Mouse (Mus musculus) c-Kit-positive CD71-negative TER-119-negative erythroid progenitor cells, embryonic 14.5 days (primary cell): Measurements from ENCODE around the gene Fsd1.
"Not testable (repeated sequence)": the region's sequence is repeated elsewhere in the genome, so short reads cannot be mapped to it uniquely, and the experiment has no call there.

ENCODE experiments used
- DNase-seq: peaks from one replicate; pipeline ENCODE4 v3.0.0-alpha.2; 2013; ENCODE audit warnings: low read depth

Gene Fsd1

DNA sequence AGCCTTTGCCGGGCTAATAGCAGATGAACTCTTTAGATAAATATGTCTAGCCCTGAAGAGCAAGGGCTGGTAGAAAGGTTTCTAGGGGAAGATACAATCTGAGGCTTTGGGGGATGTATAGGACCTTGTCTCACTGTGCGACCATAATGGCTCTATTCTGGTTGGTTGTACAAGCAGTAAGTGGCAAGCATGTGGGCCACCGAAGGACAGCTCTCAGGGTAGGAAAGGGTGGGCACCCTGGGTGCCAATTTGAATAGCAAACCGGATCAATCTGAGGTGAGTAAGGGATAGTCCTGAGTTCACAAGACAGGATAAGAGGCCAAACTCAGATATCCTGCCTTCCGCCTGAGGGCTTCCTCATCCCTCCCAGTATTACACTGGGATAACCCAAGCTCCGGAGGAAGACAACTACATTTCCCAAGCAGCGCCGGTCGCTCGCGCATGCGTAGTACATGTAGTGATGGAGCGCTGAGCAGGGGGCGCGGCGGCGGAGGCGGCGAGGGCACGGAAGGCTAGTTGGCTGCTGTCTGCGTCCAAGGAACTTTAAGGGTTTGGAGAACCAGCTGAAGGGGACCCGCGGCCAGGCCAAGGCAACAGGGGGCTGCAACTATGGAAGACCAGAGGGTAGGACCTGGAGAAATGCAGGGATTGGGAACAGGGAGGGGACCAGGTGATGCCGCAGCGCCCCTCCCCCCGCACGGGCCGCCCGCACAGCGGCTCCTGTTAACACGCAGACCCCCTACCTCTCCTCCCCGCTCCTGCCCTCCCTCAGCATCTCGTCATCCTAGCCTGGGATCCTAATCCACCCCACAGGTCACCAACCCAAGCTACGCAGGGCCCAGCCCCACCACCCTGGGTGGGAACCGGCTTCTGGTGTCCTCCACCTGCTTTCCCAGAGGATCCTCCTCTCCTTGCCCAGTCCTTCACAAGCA, at the start of gene Fsd1:
Fsd1 (plus strand) TSS at position 480 of the 932 bp plus-strand sequence.
- DNase-seq = no peak

DNA sequence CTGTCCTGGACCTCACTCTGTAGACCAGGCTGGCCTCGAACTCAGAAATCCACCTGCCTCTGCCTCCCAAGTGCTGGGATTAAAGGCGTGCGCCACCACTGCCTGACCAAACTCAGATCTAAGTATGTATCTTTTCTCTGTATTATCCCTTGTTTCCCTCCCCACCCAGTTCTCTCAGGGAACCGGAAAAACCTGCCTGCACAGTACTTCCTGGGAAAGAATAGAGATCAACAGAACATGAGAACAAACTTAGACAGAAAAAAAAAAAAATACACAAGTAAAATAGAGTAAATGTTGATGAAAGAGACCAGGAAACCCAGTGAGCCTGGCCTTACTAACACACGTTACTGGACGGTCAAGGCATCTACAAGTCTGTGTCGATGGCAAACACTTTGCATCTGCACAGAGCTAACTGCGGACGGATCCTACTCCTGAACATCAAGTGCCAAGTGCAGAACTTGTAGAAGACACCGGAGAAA, 41.9 kb upstream of the Fsd1 start:
- not testable (repeated sequence) for DNase-seq

DNA sequence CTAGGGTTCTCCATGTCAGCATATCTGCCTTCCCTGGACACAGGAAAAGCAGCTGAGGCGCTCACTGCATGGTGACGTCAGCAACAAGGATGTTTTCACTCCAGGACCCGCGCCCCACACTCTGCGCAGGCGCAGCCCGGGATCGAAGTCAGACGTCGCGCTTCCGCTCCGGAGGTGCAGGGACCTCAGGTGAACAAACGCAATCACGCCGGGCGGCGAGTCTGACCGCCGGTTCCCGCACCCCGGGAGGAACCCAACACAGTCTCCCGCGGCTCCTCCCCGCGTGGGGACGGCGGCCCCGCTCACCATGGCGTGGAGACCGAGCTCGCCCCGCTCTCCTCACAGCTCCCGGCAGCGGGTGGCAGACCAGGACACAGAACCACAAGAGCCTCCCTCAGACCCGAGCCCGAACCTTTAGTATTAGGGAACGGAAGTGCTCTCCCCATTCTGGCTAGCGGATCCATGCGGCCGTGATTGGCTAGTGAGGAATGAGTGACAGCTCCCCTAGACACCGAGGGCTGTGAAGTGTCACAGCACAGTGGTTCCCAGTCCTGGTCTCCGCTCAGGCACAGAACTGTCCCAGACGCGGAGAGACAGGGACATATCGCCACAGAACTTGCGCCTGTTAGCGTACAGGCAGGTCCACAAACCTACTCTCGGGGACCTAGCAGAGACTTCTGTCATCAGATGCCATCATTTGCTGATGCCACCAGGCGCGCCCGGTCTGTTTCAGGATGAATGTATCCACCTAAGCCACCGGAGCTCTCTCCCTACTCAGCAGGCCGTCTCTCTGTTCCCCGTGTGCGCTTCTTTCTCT, 41.2 kb upstream of the Fsd1 start:
- peak; percentile 47 for DNase-seq

DNA sequence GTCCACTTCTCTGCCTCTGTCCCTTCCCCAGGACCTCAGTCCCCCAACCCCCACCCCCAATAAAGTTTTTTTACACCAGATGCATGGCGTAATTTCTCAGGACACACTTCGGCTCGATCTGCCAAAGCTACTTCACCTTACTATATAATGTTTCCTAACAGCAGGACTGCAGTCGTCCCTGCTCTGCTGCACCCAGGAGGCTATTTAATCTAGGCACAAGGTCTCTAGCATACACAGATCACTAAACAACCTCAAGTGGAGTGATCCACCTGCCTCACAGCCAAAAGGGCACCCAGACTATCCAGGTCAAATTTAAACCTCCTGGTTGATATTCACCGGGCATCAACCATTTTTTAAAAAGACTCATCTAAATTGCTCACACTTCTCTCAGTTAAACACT, 40.6 kb upstream of the Fsd1 start:
- no peak for DNase-seq

DNA sequence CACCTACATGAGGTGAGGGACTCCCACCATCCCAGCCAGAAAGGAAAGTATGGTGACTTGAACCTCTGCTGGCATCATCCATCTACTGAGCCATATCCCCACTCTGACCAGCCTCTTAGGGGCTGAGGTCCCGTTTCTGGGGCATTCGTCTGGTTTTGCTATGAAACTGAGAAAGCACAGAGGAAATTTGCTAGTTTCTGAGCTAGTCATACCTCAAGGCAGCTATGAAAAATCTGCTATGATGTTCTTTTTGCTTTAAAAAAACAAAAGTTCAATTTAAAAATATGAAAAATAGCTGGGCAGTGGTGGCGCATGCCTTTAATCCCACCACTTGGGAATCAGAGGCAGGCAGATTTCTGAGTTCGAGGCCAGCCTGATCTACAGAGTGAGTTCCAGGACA, 37.7 kb upstream of the Fsd1 start:
- no peak for DNase-seq

DNA sequence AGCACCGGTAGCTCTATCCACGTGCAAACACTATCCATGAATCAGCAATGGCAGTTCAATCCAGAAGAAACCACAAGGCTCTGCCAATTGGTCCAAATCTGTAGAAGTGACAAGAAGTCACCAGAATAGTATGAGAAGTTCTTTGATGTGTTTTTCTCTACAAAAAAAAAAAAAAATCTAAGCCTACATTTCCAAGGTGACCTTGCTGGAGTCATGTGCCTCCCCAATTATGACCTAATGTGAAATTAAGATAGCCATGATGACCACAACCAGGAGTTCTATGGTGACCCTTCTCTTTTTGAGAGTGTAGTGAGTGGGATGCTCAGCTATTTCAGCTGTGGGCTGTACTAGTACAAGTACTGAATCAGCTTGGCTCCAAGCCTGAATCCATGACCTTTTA, 36.9 kb upstream of the Fsd1 start, which contains the start of gene Zfp119b:
Zfp119b (minus strand) TSS at position 101 of the 400 bp plus-strand sequence.
- no peak for DNase-seq

DNA sequence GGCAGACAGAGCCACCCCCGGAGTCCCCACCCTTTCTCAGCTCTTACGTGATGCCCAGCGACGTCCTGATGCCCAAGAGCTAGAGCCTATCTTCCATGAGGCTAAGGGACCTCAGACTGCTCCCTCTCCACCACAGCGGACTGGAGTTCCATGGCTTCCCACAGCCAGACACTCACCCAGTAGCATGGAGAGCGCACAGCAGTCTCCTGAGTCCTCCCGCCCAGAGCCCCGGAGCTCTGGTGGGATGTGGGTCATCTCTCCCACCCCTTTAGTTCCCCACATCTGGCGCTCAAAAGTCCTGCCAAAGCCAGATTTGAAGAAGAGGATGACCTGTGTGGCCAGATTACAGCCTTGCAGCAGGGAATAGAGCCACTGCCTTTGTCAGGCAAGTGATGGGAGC, 35.7 kb upstream of the Fsd1 start:
- no peak for DNase-seq

DNA sequence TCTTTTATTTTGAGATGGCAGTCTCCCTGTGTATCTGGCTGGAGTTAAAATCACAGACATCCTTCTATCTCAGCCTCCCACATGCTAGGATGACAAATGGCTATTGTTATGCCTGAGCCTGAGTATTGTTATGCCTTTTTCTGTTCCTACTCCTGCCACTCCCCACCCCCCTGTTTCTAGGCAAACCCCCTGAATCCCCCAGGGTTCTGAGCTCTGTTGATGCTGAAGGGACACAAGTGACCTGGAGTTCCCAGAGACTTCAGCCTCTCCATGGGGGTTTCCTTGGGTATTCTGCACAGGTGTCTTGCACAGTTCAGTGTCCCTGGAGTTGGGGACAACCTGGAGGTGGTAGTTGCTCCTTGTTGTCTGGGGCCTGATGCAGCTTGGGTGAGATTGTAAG, 34.3 kb upstream of the Fsd1 start:
- no peak for DNase-seq

DNA sequence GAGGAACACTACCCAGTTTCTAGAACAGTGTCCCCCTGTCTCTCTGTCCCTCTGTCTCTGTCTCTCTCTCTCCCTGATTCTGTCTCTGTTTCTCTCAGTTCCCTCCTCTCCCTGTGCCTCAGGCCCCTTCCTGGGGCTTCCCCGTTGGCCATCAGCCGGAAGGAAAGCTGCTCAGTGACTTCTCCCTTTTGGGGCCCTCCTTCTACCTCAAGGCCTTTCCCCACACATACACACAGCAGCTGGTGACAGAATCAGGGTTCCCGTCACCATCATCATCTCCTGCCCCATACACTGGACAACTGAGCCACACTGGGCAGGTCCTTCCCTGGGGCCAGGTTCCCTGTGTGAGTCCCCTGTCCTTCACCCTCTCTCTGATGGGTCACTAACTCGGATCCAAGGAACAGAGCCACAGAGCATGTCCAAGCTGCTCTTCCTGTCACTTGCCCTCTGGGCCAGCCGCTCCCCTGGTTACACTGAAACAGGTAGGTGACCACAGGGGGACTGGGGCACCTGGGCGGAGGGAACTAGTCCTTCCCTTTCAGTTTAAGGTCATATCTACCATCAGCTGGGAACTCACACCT, 33.8 kb upstream of the Fsd1 start, which contains the start of gene Ebi3:
Ebi3 (plus strand) TSS at position 194 of the 581 bp plus-strand sequence.
- DNase-seq = no peak

DNA sequence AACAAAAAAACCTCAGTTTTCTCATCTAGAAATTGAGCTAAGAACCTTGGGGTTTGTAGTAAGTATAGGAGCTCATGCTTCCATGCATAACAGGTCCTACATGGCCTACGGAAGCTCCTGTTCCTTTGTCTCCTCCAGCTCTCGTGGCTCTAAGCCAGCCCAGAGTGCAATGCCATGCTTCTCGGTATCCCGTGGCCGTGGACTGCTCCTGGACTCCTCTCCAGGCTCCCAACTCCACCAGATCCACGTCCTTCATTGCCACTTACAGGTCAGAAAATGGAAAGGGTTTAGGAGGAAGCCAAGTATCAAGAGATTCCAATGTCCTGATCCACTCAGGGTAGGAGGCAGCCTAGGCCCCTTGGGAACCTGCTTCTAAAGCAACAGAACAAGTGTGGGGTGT, 32.6 kb upstream of the Fsd1 start:
- DNase-seq = no peak

DNA sequence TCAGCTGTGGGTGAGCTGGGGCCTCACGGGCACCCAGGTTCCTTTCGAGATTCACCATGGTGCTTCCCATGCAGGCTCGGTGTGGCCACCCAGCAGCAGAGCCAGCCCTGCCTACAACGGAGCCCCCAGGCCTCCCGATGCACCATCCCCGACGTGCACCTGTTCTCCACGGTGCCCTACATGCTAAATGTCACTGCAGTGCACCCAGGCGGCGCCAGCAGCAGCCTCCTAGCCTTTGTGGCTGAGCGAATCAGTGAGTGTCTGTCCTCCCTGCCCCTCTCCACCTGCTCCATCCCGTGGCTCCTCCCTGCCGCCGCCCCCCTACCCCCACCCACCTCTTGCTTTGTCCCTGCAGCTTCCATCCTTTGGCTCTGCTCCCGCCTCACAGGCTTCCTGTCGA, 32.1 kb upstream of the Fsd1 start:
- no peak for DNase-seq

DNA sequence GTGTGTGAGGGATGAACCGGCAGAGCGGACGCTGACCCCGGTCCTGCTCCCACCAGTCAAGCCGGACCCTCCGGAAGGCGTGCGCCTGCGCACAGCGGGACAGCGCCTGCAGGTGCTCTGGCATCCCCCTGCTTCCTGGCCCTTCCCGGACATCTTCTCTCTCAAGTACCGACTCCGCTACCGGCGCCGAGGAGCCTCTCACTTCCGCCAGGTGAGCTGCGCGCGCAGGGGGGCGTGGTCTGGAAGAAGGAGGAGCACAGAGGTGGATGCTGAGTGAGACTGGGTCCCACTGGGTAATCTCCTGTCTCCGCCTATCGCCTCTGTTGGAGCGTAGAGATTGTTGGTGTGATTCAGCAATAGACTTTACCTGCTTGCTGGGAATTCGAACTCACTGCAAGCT, 30.2 kb upstream of the Fsd1 start:
- peak; percentile 45 for DNase-seq

DNA sequence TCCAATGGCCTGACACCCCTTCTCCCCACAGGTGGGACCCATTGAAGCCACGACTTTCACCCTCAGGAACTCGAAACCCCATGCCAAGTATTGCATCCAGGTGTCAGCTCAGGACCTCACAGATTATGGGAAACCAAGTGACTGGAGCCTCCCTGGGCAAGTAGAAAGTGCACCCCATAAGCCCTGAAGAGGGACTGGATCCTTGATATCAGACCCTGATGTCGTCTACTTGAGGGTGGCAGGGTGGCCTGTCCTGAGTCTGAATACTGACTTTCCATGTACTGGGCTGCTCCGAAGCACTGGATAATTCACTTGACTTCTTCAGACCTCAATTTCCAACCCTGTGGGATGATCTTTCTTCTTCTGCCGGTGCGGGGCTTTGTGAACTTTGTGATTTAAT, 29.7 kb upstream of the Fsd1 start:
- DNase-seq = no peak

DNA sequence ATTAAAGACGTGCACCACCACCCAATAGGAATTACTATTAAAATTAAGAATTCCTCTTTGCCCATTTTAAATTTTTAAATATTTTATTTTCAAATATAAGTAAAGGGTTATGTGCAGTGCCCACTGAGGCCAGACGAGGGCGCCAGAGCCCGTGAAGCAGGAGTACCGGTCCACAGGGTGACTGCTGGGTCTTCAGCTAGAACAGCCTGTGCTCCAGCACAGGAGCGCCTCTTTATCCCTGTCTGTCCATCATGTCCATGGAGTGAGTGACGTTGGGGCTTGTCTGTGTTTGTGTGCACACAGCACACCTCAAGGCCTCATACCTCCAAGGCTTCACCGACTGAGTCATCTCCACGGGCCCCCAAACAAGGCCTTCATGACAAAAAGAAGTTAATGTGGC, 29.1 kb upstream of the Fsd1 start:
- peak; percentile 59 for DNase-seq

DNA sequence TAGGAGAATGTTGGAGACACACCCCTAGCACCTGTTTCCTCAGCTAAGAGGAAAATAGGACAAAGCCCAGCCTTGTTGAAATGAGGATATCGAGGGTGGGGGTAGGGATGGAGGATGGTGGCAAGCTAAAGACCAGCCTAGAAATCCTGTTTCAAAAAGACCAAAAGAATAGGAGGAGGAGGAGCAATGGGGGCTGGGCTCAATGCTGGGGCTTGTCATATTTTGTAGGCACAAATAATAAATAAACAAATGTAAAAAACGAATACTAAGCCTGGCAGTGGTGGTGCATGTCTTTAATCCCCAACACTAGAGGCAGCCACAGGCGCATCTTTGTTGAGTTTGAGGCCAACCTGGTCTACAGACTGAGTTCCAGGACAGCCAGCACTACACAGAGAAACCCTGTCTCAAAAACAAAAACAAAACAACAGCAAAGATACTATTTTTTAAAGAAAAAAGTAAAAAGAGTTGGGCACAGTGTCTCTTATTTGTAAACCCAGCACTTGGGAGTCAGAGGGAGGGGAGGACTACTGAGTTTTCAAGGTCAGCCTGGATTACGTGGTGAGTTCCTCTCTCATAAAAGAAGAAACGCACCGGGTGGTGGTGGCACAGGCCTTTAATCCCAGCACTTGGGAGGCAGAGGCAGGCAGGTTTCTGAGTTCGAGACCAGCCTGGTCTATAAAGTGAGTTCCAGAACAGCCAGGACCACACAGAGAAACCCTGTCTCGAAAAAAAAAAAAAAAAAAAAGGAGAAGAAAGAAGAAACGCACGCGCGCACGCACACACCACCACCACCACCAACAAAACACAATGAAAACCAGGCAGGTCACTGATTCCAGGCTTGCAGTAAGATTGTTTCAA, 28.4 kb upstream of the Fsd1 start:
- DNase-seq = no peak

DNA sequence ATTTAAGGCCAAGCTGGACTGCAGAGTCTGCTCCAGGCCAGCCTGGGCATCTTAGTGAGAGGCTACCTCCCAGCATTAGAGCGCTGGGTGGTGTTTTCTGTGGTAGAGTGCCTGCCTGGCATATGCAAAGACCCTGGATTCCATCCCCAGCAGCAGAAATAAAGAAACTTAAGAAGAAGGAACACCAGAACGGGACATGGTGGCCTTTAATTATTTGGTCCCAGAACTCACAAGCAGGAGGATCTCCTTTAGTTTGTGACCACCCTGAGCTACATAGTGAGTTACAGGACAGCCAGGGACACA, 27.8 kb upstream of the Fsd1 start:
- DNase-seq = no peak

DNA sequence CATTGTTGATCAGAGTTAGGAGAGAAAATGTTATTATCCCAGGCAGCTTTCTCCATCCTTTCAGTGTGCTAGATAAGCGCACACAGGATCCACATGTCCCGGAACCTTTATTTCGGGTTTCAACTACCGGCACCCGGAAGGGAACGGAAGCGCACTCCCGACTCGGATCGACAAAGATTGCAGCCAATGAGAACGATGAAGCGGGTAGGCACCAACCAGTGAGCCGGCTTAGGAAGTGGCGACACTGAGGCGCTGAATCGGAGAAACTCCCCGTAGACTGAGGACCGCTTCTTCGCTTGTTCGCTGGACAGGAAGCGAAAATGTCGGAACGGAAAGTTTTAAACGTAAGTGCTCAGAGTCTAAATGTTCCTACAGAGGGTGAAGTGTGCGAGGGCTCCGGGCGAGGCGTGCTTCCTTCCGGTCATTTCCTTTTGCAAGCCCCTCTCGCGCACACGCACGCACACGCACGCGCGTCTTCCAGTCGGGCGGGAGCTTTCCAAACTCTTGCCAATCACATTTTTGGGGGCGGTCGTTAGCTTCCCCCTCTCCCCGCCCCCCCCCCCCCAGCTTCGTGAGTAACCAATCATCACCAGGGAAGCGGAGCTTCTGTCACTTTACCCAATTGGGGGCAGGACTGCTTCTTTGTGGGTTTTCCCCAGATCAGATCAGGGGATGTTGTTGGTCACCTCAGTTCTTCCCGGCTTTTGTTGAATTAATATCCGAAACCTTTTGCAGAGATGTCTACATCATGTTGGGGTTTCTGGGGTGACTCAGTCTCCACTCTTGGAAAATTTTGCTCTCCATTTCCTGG, 27.2 kb upstream of the Fsd1 start, which contains the start of gene Yju2:
Yju2 (plus strand) TSS at position 182 of the 811 bp plus-strand sequence.
- DNase-seq = peak; percentile 93

DNA sequence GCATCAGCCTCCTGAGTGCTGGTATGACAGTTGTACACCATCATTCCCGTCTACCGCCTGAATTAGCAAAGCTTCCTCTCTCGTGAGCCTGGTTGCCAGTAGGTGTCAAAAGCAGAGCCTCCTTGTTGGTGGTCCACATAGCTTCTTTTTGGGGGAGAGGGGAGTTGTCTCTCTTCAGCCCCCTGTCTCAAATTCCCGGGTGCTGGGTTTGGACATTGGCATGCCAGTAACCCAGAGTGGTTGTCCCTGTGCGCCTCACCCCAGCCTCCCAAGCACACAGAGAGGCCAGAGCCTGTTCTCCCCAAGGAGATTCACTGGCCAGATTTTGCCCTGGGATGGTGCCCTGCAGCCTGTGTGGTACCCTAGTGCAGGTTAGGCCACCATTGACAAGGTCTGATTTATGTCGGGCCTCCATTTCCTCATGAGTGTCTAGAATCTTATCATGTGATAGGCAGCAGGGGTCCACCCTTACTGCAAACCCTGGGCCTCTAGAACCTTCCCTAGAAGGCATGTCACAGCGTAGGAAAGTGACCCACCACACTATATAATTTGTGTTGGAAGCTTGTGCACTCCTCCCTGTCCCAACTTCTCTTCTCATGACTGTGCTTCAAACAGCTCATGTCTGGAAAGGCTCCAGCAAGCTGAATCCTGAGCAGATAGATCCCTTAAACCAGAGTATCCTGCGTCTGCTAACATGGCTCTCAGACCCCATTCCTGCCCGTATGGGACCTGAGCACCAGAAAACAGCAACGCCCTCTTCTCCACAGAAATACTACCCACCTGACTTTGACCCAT, 26.2 kb upstream of the Fsd1 start:
- no peak for DNase-seq

DNA sequence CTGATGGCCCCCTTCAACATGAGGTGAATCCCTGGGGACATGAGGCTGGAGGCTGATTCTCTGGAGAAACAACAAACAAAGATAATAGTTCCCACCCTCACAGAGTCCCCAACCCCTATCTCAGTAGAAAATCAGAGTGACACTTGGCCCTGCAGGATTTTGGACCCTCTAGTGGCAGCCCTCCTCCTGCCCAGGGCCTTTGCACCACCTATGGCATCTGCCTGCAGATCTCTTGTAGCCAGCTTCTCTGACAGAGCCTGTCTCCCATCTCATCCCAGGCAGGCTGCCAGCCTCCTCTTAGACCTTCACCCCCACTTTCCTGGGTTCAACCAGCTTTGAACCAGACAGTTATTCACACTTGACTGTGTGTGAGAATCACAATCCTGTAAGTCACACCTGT, 25.5 kb upstream of the Fsd1 start:
- DNase-seq = no peak

DNA sequence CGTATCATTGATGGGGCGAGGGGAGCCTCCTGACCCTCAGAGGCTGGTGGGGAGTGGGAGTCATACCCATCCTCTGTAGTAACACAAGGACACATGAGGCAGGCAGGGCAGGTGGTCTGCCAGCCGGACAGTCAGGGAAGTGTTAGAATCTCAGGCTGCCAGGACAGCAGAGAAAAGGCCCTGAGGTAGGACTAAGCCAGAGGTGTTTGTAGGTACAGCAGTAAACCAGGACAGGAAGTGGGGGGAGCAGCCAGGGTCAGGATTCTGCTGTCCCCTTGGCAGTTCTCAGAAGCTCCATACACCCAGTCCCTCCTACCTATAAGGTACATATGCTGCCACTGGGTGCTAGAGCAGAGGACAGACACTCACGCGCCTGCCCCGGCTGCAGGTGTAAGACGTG, 24.7 kb upstream of the Fsd1 start:
- no peak for DNase-seq
